Mouse (Mus musculus) CD4-positive, CD25-positive, alpha-beta regulatory T cell, adult 4 months (primary cell): Measurements from ENCODE around the gene Cyfip2. TPM values are rescaled to one million over a fixed set of nuclear protein-coding genes. Genes with fewer than 3 reads are reported as not detected.

Source experiments
- ATAC-seq: one replicate; pipeline ENCODE4 v1.8.0; 2017
- polyA plus RNA-seq, 2 experiments: library from polyadenylated mRNA; unstranded; fragments of 100-300 nt; shearing (Covaris generic); gene quantifications; one replicate each; pipeline ENCODE4 v1.2.1; 2017

Gene Cyfip2
- polyA plus RNA-seq = 10 to 100 TPM; 62.3 to 90.1 TPM

GRCm38 (mm10) chr11:46312523-46313035 lies at the start of gene Cyfip2:
Gene Cyfip2, minus strand, starts transcription at chr11:46312859.
- ATAC-seq = no peak

GRCm38 (mm10) chr11:46360991-46361665 lies 48.5 kb upstream of the Cyfip2 start:
- ATAC-seq = peak; percentile 45

- ATAC-seq = no peak
Observed at GRCm38 (mm10) chr11:46358369-46358768, 45.7 kb upstream of the Cyfip2 start.

DNA sequence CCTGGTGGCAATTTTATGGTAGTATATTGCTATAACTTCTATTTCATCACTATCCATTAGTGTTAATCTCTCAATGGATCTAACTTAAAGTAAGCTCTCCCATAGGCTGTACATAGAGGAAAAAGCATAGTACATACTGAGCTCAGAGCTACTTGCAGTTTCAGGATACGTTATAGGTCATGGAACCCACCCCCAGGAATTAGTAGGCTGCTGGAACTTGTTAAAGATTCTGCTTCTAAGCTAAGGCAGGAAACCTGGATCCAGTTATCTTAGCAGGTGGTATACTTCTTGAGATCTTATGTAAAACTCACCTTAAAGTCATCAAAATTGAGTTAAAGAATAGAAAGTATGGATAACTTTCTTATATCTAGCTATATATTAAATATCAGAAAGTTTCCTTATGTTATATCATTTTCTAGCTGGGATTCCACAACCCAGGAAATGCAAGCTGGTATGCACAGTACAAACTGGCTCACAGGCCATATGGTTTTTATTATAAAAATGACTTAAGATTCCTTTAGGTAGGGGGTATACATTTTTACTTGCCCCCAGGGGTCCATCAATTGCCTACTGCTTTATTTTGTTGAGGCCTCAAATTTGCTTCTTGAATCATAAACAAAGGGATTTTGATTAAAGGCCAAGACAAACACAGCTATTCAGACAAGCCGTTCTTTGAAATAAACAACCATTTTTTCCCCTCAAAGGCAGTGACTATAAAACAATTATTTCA lies 37.2 kb upstream of the Cyfip2 start:
- ATAC-seq = no peak

- peak; percentile 36 for ATAC-seq
Observed at GRCm38 (mm10) chr11:46348416-46348815, 35.8 kb upstream of the Cyfip2 start.

DNA sequence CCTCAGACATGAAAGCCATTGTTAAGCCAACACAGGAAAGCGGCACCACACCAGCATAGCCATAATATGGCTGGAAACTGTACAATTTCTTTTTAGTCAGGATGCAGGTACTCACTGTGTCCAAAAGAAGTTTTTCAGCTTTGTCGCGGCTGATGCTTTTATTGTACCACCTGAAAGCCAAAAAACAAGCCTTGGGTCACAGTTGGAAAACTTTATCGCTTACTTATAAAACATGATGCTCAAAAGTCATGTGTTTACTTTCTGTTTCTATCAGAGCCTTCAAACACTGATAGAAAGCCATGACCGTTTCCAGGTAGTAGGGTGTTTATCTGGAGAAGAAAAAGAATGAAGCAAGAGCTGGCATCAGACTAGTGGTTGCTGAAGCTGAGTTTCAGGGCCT lies 35.1 kb upstream of the Cyfip2 start:
- peak; percentile 5 for ATAC-seq

- ATAC-seq = peak; percentile 80
Observed at GRCm38 (mm10) chr11:46343886-46344546, 31.4 kb upstream of the Cyfip2 start.

DNA sequence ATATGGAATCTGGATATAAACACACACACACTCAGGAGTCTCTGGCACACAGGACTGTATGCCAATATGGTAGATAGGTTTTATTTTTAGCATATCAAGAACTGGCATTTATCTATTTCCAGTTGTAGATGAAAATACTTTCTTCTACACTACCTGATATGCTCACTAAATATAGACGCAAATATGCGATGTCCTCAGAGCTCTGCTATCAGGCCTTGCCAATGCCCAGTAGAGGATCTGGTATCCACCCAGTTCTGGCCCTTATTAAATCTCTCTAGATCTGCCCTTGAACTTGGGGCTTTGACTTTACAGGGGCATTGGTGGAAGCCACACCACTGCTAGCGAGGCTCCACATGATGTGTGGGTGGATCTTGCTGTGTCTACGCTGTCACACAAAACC lies 29.3 kb upstream of the Cyfip2 start:
- no peak for ATAC-seq

DNA sequence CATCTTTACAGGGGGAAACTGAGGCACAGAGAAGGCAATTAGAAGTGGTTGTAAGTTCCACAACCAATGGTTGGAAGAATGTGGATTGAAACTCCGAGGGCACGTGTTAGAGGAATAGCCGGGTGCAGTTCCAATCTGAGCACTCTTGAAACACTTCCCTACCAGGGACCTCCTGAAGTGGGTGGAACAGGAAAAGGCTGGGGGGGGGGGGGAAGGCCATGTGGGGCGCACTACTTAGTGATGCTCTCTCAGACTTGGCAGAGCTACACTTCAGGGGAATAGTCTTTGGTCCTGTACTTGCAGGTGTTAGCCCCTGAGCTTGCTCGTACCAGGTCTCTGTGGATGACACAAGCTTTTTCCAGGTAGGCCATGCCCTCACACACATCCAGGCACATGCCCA lies 23.4 kb upstream of the Cyfip2 start:
- no peak for ATAC-seq

DNA sequence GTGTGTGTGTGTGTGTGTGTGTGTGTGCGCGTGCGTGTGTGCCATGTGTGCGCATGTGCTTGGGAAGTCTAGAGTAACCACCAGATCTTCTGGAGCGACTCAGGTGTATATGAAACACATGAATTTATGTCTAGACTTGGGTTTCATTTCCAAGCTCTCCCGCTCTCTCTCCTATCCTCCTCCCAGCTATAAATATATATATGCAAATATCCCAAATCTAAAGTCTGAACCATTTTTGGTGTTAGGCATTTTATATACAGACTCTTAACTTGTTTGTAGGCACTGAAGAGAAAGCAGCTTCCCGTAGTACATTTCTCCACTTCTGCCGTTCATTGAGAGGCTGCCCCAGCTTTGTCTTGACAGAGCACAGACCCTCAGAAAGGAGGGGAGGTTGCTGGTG lies 19.6 kb upstream of the Cyfip2 start:
- ATAC-seq = no peak

- ATAC-seq = peak; percentile 95
Observed at GRCm38 (mm10) chr11:46326271-46327015, 13.8 kb upstream of the Cyfip2 start.

DNA sequence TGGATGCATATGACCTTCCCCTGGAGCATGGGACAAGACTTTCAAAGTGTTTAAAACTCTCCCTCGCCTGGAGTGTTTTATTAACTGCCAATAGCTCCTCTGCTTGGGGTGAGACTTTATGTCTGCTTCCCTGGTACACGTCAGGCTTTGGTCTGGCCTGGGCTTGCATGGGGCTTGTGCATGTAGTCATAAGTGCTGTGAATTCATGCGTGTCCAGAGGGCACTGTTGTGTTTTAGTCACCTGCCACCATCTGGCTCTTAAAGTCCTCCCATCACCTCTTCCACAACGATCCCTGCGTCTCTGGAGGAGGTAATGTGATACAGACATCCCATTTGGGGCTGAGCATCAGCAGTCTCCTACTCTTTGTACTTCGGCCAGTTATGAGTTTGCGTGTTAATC lies 8.9 kb upstream of the Cyfip2 start:
- no peak for ATAC-seq

GRCm38 (mm10) chr11:46314534-46314933 lies 1.9 kb upstream of the Cyfip2 start:
- no peak for ATAC-seq

GRCm38 (mm10) chr11:46313851-46314250 lies 1.2 kb upstream of the Cyfip2 start:
- no peak for ATAC-seq

- peak; percentile 51 for ATAC-seq
Observed at GRCm38 (mm10) chr11:46311703-46312522, 746 bp downstream of the Cyfip2 start.

DNA sequence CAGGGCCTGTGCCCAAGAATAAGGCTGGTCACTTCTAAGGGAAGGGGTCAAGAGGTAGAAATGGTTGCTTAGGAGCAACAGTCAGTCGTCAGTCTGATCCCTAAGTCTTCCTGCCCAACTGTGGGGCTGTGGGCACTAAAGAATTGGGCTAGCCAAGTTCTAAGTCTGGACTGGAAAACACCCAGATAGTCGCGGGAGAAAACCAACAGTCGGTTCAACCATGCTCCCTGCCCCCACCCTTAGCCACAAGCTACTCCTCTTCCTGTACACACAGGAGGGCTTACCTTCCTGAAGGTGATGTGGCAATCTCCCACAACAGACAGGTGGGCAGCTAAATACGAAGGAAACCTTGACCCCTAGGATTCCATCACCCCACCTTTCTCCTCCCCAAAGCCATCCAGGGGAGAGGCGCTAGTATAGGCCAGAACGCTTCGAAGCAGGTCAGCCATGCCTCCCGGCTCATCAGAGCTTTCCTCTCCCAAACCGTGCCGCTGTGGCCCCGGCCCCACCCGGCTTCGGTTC lies 1.4 kb downstream of the Cyfip2 start:
- peak; percentile 13 for ATAC-seq

- ATAC-seq = no peak
Observed at GRCm38 (mm10) chr11:46310647-46311063, 2.0 kb downstream of the Cyfip2 start.

DNA sequence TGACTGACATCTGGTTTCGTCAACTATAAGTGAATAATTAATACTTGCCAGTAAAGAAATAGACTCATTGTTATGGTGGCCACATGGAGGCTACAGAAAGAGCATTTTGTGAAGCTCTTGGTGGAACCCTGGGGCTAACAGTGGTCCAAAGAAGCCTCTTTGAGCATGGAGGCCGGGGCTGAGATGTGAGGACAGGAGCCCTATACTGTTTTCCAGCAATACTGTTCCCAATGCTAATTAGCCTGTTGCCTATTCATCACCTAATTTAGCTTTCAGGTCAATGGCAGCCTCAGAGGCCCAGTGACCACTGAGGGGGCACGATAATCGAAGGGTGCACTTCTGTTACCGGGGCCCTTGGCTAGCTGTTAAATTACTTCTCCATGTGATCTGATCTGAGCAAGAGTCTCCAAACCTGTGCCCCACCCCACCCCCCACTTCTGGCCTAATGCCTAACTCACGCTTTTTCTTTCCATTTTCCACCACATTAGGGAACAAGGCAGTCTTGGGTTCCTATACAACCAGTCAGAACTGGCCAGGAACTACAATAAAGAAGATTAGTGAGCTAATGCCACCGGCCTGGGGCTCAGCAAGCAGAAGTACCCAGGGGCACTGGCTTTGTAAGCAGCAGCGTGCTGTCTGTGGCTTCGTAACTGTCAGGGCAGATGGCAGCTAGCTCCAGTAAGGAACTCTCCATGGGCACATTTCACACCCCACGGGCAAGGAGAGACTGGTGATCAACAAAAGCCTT lies 2.7 kb downstream of the Cyfip2 start:
- ATAC-seq = no peak

DNA sequence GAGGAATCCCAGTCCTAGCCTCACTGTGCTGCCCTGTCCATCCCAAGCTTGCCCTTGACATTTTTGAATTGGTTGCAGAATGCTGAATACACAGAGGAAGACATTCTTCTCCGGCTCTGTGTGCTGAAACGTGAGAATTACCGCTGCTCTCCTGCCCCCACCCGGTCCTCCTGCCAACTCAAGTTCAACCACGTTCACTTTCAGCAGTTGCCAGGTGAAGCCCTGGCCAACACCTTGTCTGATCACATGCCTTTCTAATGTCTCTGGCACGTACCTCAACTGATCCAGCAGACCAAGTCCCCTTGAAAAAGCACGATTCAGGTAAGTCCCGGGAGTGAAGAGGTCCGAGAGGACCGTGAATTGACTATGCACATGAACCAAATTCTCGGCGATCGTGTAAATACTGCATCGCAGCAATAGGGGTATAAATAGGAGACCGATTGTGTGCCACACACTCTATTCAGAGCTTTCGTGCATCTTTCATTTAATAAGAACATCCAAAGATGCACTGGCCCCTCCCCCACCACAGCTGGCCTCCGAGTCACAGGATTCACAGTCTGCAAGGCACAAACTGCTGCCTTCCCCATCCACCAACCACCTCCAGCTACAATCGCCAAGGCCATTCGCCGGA lies 3.4 kb downstream of the Cyfip2 start:
- no peak for ATAC-seq

DNA sequence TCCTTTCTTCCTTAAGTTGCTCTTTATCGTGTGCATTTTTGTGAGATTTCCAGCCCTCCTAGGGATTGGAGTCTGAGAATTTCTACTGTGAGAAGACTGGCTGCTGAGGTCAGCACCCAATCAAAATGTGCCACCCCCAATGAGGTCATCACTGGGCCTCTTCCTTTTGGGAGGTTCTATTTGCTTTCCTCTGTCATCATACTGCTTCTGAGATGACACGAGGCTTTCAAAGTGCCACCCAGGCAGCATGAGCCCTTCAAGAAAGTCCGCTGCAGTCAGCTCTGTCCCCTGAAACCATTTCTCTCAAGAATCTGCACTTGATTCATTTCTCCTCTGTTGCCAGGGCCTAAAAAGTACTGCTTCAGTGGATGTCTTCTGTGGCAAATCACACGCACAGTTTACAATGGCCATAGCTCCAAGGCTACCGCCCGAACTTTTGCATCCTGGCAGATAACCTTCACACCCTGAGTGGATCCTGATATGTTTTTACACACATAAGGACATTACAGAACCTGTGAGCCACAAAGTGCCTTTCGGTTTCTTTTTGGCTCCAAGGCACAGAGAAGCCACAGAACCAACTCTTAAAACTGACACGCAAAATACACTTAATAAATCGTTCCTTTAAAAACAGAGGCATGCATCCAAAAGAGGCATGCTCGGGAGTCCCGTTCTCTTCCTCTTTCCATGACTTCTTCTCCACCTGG lies 4.2 kb downstream of the Cyfip2 start:
- ATAC-seq = peak; percentile 45
